Comparison of ENCODE assay signal across 11 mouse cellular contexts in genomic region chr2:45100017-45100416, GRCm38 (mm10). TPM values are rescaled to one million over a fixed set of nuclear protein-coding genes. Genes with fewer than 3 reads are reported as not detected.
A peak's percentile ranks its signal among the peaks of the same experiment; 100 is the strongest.
DNase-seq lines count a peak whose midpoint lies in the region; ATAC-seq and TF ChIP-seq lines count a peak whose summit lies in the region.
"Had no signal": no experiment of that assay in that cellular context is flagged by ENCODE, and none has a peak within 500 bp of the region (broad histone marks: within the 10 kb centered on the region; RNA-seq: fewer than 3 reads in every experiment).

No protein-coding gene starts in this region.

- no peak for TF ChIP-seq CTCF in heart, postnatal 0 days (IDR thresholded peaks at IDR 0.05; ENCODE audit: low read depth)

- no peaks in the 10 kb centered on the region for H3K36me3 ChIP-seq in heart, embryonic 16.5 days (ENCODE audit: control insufficient read depth, insufficient read depth)
- no peaks in the 10 kb centered on the region for H3K36me3 ChIP-seq in heart, postnatal 0 days (replicated peaks; ENCODE audit: control insufficient read depth, insufficient read depth, low read length)
- H3K36me3 ChIP-seq in stomach, embryonic 16.5 days (ENCODE audit: control insufficient read depth, insufficient read depth, low read length): no peaks in the 10 kb centered on the region
- H3K36me3 ChIP-seq: neural tube, embryonic 12.5 days had no signal

- no peak overlapping the region for H3K27ac ChIP-seq in heart, embryonic 16.5 days (ENCODE audit: low read length)
- peak overlapping the region; percentile 31 for H3K27ac ChIP-seq in heart, postnatal 0 days (ENCODE audit: low read depth)
- H3K27ac ChIP-seq in stomach, embryonic 16.5 days (ENCODE audit: low read length): 0 out of 2 replicates have a peak overlapping the region, but pooled peaks have one; percentile 41
- H3K27ac ChIP-seq: neural tube, embryonic 12.5 days had no signal

- no peak overlapping the region for H3K4me3 ChIP-seq in heart, embryonic 16.5 days (ENCODE audit: low read length)
- H3K4me3 ChIP-seq in heart, postnatal 0 days (ENCODE audit: low read depth, low read length): no peak overlapping the region
- no peak overlapping the region for H3K4me3 ChIP-seq in stomach, embryonic 16.5 days (replicated peaks; ENCODE audit: low read length)
- H3K4me3 ChIP-seq: neural tube, embryonic 12.5 days had no signal

- H3K27me3 ChIP-seq in heart, embryonic 16.5 days (ENCODE audit: control insufficient read depth, insufficient read depth, low read length): no peaks in the 10 kb centered on the region
- H3K27me3 ChIP-seq in heart, postnatal 0 days (ENCODE audit: control insufficient read depth, insufficient read depth, low read length): no peaks in the 10 kb centered on the region
- no peaks in the 10 kb centered on the region; the same call in 1 of the 2 replicates for H3K27me3 ChIP-seq in stomach, embryonic 16.5 days (ENCODE audit: control insufficient read depth, insufficient read depth, low read length)
- H3K27me3 ChIP-seq: neural tube, embryonic 12.5 days had no signal

- no peaks in the 10 kb centered on the region for H3K9me3 ChIP-seq in heart, embryonic 16.5 days (replicated peaks; ENCODE audit: control insufficient read depth, low read length)
- no peaks in the 10 kb centered on the region for H3K9me3 ChIP-seq in heart, postnatal 0 days (replicated peaks; ENCODE audit: control insufficient read depth, low read length)
- H3K9me3 ChIP-seq in stomach, embryonic 16.5 days (replicated peaks; ENCODE audit: control insufficient read depth, low read length): no peaks in the 10 kb centered on the region
- H3K9me3 ChIP-seq: neural tube, embryonic 12.5 days had no signal

- no peak for ATAC-seq in heart, embryonic 16.5 days (replicated peaks; ENCODE audit: extremely low read depth, insufficient read depth, low FRiP score)
- ATAC-seq in heart, postnatal 0 days (ENCODE audit: insufficient read depth, low read depth): no peak
- no peak for ATAC-seq in stomach, embryonic 16.5 days (ENCODE audit: insufficient read depth, low FRiP score)

- 0 out of 2 replicates have a peak overlapping the region, but pooled peaks have one; percentile 23 for H3K4me2 ChIP-seq in heart, embryonic 16.5 days (ENCODE audit: low read depth, low read length)
- peak overlapping the region; percentile 31; the same call in 1 of the 2 replicates for H3K4me2 ChIP-seq in heart, postnatal 0 days (ENCODE audit: low read depth, low read length)
- no peak overlapping the region for H3K4me2 ChIP-seq in stomach, embryonic 16.5 days (ENCODE audit: low read depth, low read length)
- H3K4me2 ChIP-seq: neural tube, embryonic 12.5 days had no signal

- 0 out of 2 replicates have a peak overlapping the region, but pooled peaks have one; percentile 30 for H3K9ac ChIP-seq in heart, embryonic 16.5 days (ENCODE audit: low read length)
- no peak overlapping the region for H3K9ac ChIP-seq in heart, postnatal 0 days (replicated peaks; ENCODE audit: low read depth, low read length)
- H3K9ac ChIP-seq in stomach, embryonic 16.5 days (ENCODE audit: low read length): no peak overlapping the region
- H3K9ac ChIP-seq: neural tube, embryonic 12.5 days had no signal

- peaks cover 74% of the 10 kb centered on the region for H3K4me1 ChIP-seq in heart, embryonic 16.5 days (ENCODE audit: control insufficient read depth, insufficient read depth, low read length)
- H3K4me1 ChIP-seq in heart, postnatal 0 days (ENCODE audit: control insufficient read depth, insufficient read depth): peaks cover 62% of the 10 kb centered on the region
- peaks cover 30% of the 10 kb centered on the region for H3K4me1 ChIP-seq in stomach, embryonic 16.5 days (ENCODE audit: control insufficient read depth, insufficient read depth, low read length)

- no peak for TF ChIP-seq EP300 in heart, postnatal 0 days (IDR thresholded peaks at IDR 0.05; ENCODE audit: low read depth)

- 41% methylated on average over 4 of the region's 4 CpGs for WGBS in heart, embryonic 16.5 days
- WGBS in heart, postnatal 0 days: 31% methylated on average over 4 of the region's 4 CpGs
- WGBS in stomach, embryonic 16.5 days: 61% methylated on average over 4 of the region's 4 CpGs

- intact Hi-C loops in heart, postnatal 25 days (cut with DNase I): no loop called here

- no peak for DNase-seq in heart, postnatal 25 days (ENCODE audit: low spot score)
- DNase-seq in right cerebral cortex, postnatal 25 days: peak; percentile 4
- DNase-seq in right cerebral cortex, postnatal 36 days (ENCODE audit: low spot score in 2 of 2): no peak
- no peak for DNase-seq in heart, postnatal 0 days (ENCODE audit: low spot score)
- no peak for DNase-seq in embryo, embryonic 11 days
- DNase-seq: cerebellum, adult 9-11 months; lung, adult 18-20 months; thymus, postnatal 25 days had no signal

RNA-seq across cellular contexts. Expression of gene Zeb2, which starts 17.2 kb away (rescaled TPM):
- polyA plus RNA-seq in heart, embryonic 16.5 days (2015; fragmentation: Nextera tagmentation; extraction: Ambion mirVana): 19.9 and 25.2 TPM in 2 replicates
- total RNA-seq in heart, postnatal 25 days (2021): 10 to 100 TPM; 57.4 to 60.3 TPM
- total RNA-seq in heart, postnatal 0 days (2014; rRNA removed; ENCODE audit: low replicate concordance): 36.4 and 41.2 TPM in 2 replicates
- polyA plus RNA-seq in heart, postnatal 0 days (2015; fragmentation: Nextera tagmentation; extraction: Ambion mirVana): 13.4 and 13.6 TPM in 2 replicates
- polyA plus RNA-seq in stomach, embryonic 16.5 days (2015; fragmentation: Nextera tagmentation; extraction: Ambion mirVana): 43.8 and 50.6 TPM in 2 replicates
